Mouse (Mus musculus) bone marrow macrophage, adult 2 months (primary cell): ENCODE measurements around the gene Galm.

ENCODE experiments used
- CTCF ChIP-seq: IDR thresholded peaks from 2 replicates; pipeline ENCODE4 v1.5.1; 2012; ENCODE audit warnings: low read depth, mild to moderate bottlenecking, low read length, moderate library complexity
- POLR2A ChIP-seq: IDR thresholded peaks from 2 replicates; pipeline ENCODE4 v1.6.1; 2012; ENCODE audit warnings: mild to moderate bottlenecking, low read depth, low read length, borderline replicate concordance

DNA sequence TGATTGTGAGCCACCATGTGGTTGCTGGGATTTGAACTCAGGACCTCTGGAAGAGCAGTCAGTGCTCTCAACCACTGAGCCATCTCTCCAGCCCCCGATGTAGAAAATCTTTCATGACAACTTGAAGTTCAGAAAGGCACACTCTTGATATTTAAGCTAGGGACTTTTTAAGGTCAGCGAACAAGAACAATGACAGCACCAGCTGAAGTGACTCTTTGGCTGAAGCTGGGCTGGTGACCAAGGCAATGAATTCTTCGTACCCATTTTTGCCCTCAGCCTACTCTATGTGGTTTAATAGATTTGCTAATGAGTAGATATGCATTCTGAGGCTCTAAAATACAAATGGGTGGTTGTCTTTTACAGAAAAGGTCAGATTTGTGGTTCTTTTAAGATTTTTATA, 6.9 kb upstream of the Galm start:
- TF ChIP-seq CTCF (no peak), POLR2A (no peak)
